In the genomic region with DNA sequence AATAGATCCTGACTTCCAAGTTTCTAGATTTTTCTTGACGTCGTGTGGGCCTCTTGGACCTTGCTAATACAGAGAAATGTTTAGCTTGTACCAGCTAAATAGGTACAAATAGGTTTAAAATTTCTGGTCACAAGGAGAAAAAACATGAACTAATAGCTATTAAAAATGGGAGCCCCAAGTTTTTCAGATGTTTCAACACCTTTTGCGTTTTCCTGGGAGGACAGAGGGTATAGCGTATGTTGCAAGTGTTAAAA, we compare ENCODE assay signal across 8 mouse cellular contexts. TPM values are rescaled to one million over a fixed set of nuclear protein-coding genes. Genes with fewer than 3 reads are reported as not detected.
DNase-seq lines count a peak whose midpoint lies in the region; ATAC-seq and TF ChIP-seq lines count a peak whose summit lies in the region.

No protein-coding gene starts in this region.

- no peak for DNase-seq in kidney, adult 11 months
- DNase-seq in embryo, embryonic 9.5 days (ENCODE audit: extremely low spot score), result no peak
- DNase-seq in cerebellum, postnatal 10 days, result no peak
- DNase-seq in c-Kit-positive CD71-positive TER-119-positive erythroid progenitor cells, embryonic 14.5 days (ENCODE audit: low spot score), result no peak

- peak overlapping the region; percentile 91 for H3K4me2 ChIP-seq in kidney, embryonic 16.5 days (replicated peaks; ENCODE audit: low read depth, low read length)
- H3K4me2 ChIP-seq in hindbrain, embryonic 16.5 days (ENCODE audit: low read length), result peak overlapping the region; percentile 88
- peak overlapping the region; percentile 90 for H3K4me2 ChIP-seq in midbrain, embryonic 16.5 days (ENCODE audit: low read length)

- no peak for TF ChIP-seq POLR2A in cortical plate, adult 2 months (IDR thresholded peaks at IDR 0.05; ENCODE audit: extremely low read depth, insufficient read depth, low read length)

- ATAC-seq in kidney, embryonic 16.5 days (ENCODE audit: low FRiP score, low TSS enrichment), result no peak
- ATAC-seq in hindbrain, embryonic 16.5 days, result no peak
- no peak for ATAC-seq in midbrain, embryonic 16.5 days

- H3K4me1 ChIP-seq in kidney, embryonic 16.5 days (ENCODE audit: insufficient read depth, low read length), result peaks cover 41% of the 10 kb centered on the region
- peaks cover 12% of the 10 kb centered on the region for H3K4me1 ChIP-seq in cortical plate, adult 2 months (ENCODE audit: control insufficient read depth, insufficient read depth, low read length)
- H3K4me1 ChIP-seq in hindbrain, embryonic 16.5 days (ENCODE audit: control insufficient read depth, insufficient read depth, low read depth, low read length), result peaks cover 23% of the 10 kb centered on the region
- H3K4me1 ChIP-seq in midbrain, embryonic 16.5 days (ENCODE audit: control insufficient read depth, insufficient read depth, low read length), result peaks cover 23% of the 10 kb centered on the region

- H3K36me3 ChIP-seq in kidney, embryonic 16.5 days (ENCODE audit: insufficient read depth, low read length), result peaks cover 12% of the 10 kb centered on the region
- peaks cover 6% of the 10 kb centered on the region for H3K36me3 ChIP-seq in hindbrain, embryonic 16.5 days (ENCODE audit: control insufficient read depth, insufficient read depth, low read length)
- 0 out of 2 replicates have a peak, but pooled peaks cover 2% of the 10 kb centered on the region for H3K36me3 ChIP-seq in midbrain, embryonic 16.5 days (ENCODE audit: control insufficient read depth, insufficient read depth, low read length)

- WGBS in kidney, embryonic 16.5 days, result 0% methylated on average over 4 of the region's 4 CpGs
- WGBS in hindbrain, embryonic 16.5 days, result under 1% methylated on average over 4 of the region's 4 CpGs
- WGBS in midbrain, embryonic 16.5 days, result 2% methylated on average over 4 of the region's 4 CpGs

- H3K9me3 ChIP-seq in kidney, embryonic 16.5 days (ENCODE audit: low read length), result no peaks in the 10 kb centered on the region
- no peaks in the 10 kb centered on the region for H3K9me3 ChIP-seq in hindbrain, embryonic 16.5 days (ENCODE audit: control insufficient read depth, low read length)
- no peaks in the 10 kb centered on the region for H3K9me3 ChIP-seq in midbrain, embryonic 16.5 days (replicated peaks; ENCODE audit: control insufficient read depth, low read length, poor library complexity, severe bottlenecking)

- H3K27me3 ChIP-seq in kidney, embryonic 16.5 days (ENCODE audit: insufficient read depth, low read length), result no peaks in the 10 kb centered on the region
- H3K27me3 ChIP-seq in hindbrain, embryonic 16.5 days (replicated peaks; ENCODE audit: control insufficient read depth, insufficient read depth, low read length), result no peaks in the 10 kb centered on the region
- H3K27me3 ChIP-seq in midbrain, embryonic 16.5 days (ENCODE audit: control insufficient read depth, insufficient read depth, low read depth, low read length), result no peaks in the 10 kb centered on the region

- no peak for TF ChIP-seq CTCF in cortical plate, adult 2 months (IDR thresholded peaks at IDR 0.05; ENCODE audit: extremely low read depth, insufficient read depth, low read length)

- peak overlapping the region; percentile 100 for H3K27ac ChIP-seq in kidney, embryonic 16.5 days (ENCODE audit: low read length)
- peak overlapping the region; percentile 100 for H3K27ac ChIP-seq in cortical plate, adult 2 months (ENCODE audit: insufficient read depth, low read length)
- H3K27ac ChIP-seq in hindbrain, embryonic 16.5 days (ENCODE audit: low read depth, low read length), result peak overlapping the region; percentile 100
- peak overlapping the region; percentile 100 for H3K27ac ChIP-seq in midbrain, embryonic 16.5 days (ENCODE audit: low read length)

- peak overlapping the region; percentile 71 for H3K4me3 ChIP-seq in kidney, embryonic 16.5 days (ENCODE audit: low read length)
- peak overlapping the region; percentile 100 for H3K4me3 ChIP-seq in cortical plate, adult 2 months (ENCODE audit: insufficient read depth, low read length)
- peak overlapping the region; percentile 48 for H3K4me3 ChIP-seq in hindbrain, embryonic 16.5 days (ENCODE audit: low read length)
- peak overlapping the region; percentile 52 for H3K4me3 ChIP-seq in midbrain, embryonic 16.5 days (ENCODE audit: low read depth, low read length)

- peak overlapping the region; percentile 91 for H3K9ac ChIP-seq in kidney, embryonic 16.5 days (replicated peaks; ENCODE audit: low read length)
- H3K9ac ChIP-seq in hindbrain, embryonic 16.5 days (ENCODE audit: low read depth, low read length), result peak overlapping the region; percentile 82
- peak overlapping the region; percentile 95 for H3K9ac ChIP-seq in midbrain, embryonic 16.5 days (ENCODE audit: low read depth, low read length)

RNA-seq across cellular contexts. Expression of a gene that starts 31.5 kb away (rescaled TPM):
- 82.9 and 85.3 TPM in 2 replicates for polyA plus RNA-seq in kidney, embryonic 16.5 days (2015; fragmentation: Nextera tagmentation; extraction: Ambion mirVana)
- 120 and 124 TPM in 2 replicates for polyA plus RNA-seq in cortical plate, adult 2 months (2012; rRNA removed)
- polyA plus RNA-seq in hindbrain, embryonic 16.5 days (2015; fragmentation: Nextera tagmentation; extraction: Ambion mirVana), result 83.2 and 93.9 TPM in 2 replicates
- polyA plus RNA-seq in midbrain, embryonic 16.5 days (2015; fragmentation: Nextera tagmentation; extraction: Ambion mirVana), result 86.3 and 86.6 TPM in 2 replicates

Comparison
In these comparisons a context has a peak if more than half of its experiments do, and no peak if none do; other contexts are left out.
1. H3K4me3 ChIP-seq: peak in every context shown above with its lines; median percentile 100 in cortical plate, adult 2 months; 71 in kidney, embryonic 16.5 days; 52 in midbrain, embryonic 16.5 days; 48 in hindbrain, embryonic 16.5 days.